Mouse (Mus musculus) embryonic facial prominence, embryonic 13.5 days (tissue): Measurements from ENCODE around the gene Thrsp. TPM values are rescaled to one million over a fixed set of nuclear protein-coding genes. Genes with fewer than 3 reads are reported as not detected.

Source experiments
- polyA plus RNA-seq: library from polyadenylated mRNA; unstranded; fragments of >200 nt; fragmentation: Nextera tagmentation; extraction: Ambion mirVana; gene quantifications from 2 replicates; pipeline ENCODE4 v1.2.1, GENCODE M21; 2015

Gene Thrsp
- polyA plus RNA-seq, 1 experiment from 2014 or later: 0.63 TPM

Other genes starting within 250 kb of the Thrsp start
- gene Usp35, start 85.7 kb downstream of the Thrsp start, polyA plus RNA-seq: 1.7 and 2.3 TPM in 2 replicates
- 3.8 and 4.7 TPM in 2 replicates for gene Kctd21, start 85.4 kb downstream of the Thrsp start, polyA plus RNA-seq
- gene Alg8, start 46.1 kb downstream of the Thrsp start, polyA plus RNA-seq: 35.2 and 36.1 TPM in 2 replicates
- gene Ndufc2, start 17.7 kb downstream of the Thrsp start, polyA plus RNA-seq: 346 and 350 TPM in 2 replicates
- gene Kctd14, start 33.6 kb upstream of the Thrsp start, polyA plus RNA-seq: 4.4 and 6.0 TPM in 2 replicates
- gene Ints4, start 63.2 kb upstream of the Thrsp start, polyA plus RNA-seq: 53.0 and 57.5 TPM in 2 replicates
- 67.5 and 69.0 TPM in 2 replicates for gene Aamdc, start 161.8 kb upstream of the Thrsp start, polyA plus RNA-seq
- gene Rsf1, start 162.2 kb upstream of the Thrsp start, polyA plus RNA-seq: 34.9 and 36.9 TPM in 2 replicates